Mouse (Mus musculus) lung, embryonic 14.5 days (tissue): ENCODE results near the gene Babam2. TPM values are rescaled to one million over a fixed set of nuclear protein-coding genes. Genes with fewer than 3 reads are reported as not detected.

Experiments
- ATAC-seq: fragments of 200-750 bp; cut with Nextera tagmentation; 2 replicates; pipeline ENCODE4 v1.8.0; 2017; ENCODE audit warnings: mild to moderate bottlenecking, moderate TSS enrichment, moderate library complexity; ENCODE audit not compliant: insufficient read depth
- DNase-seq: peaks from one replicate; pipeline ENCODE4 v3.0.0-alpha.2; 2015
- H3K27ac ChIP-seq: fragments of 300-500 bp; sonication (generic); 2 replicates; pipeline ENCODE4 v1.5.1; 2014; ENCODE audit warnings: low read depth, mild to moderate bottlenecking, moderate library complexity
- H3K27me3 ChIP-seq: fragments of 300-500 bp; sonication (generic); 2 replicates; pipeline ENCODE4 v1.6.1; 2014; ENCODE audit warnings: low read length, control low read depth; ENCODE audit not compliant: insufficient read depth
- H3K36me3 ChIP-seq: fragments of 300-500 bp; sonication (generic); 2 replicates; pipeline ENCODE4 v1.6.1; 2014; ENCODE audit warnings: control low read depth; ENCODE audit not compliant: insufficient read depth
- H3K4me1 ChIP-seq: fragments of 300-500 bp; sonication (generic); 2 replicates; pipeline ENCODE4 v1.6.1; 2014; ENCODE audit warnings: antibody characterized with exemption, control low read depth; ENCODE audit not compliant: insufficient read depth
- H3K4me2 ChIP-seq: fragments of 300-500 bp; sonication (generic); 2 replicates; pipeline ENCODE4 v1.6.1; 2014; ENCODE audit warnings: mild to moderate bottlenecking
- H3K4me3 ChIP-seq: fragments of 300-500 bp; sonication (generic); 2 replicates; pipeline ENCODE4 v1.5.1; 2014; ENCODE audit warnings: low read depth, low read length
- H3K9ac ChIP-seq: fragments of 300-500 bp; sonication (generic); 2 replicates; pipeline ENCODE4 v1.6.1; 2014
- H3K9me3 ChIP-seq: fragments of 300-500 bp; sonication (generic); 2 replicates; pipeline ENCODE4 v1.6.1; 2016; ENCODE audit warnings: low read depth, low read length, control low read depth
- CTCF ChIP-seq: IDR thresholded peaks from 2 replicates; pipeline ENCODE4 v1.5.1; 2016; ENCODE audit warnings: antibody characterized with exemption, low read depth
- WGBS: fragments of 180-500 bp; shearing (Covaris S2); extraction: QIAGEN DNeasy Blood & Tissue Kit; methylation state at CpG from one replicate; pipeline ENCODE4 v1.1.7; 2014; 5-methylcytosine and 5-hydroxymethylcytosine counted together
- polyA plus RNA-seq: library from polyadenylated mRNA; unstranded; fragments of >200 nt; fragmentation: Nextera tagmentation; extraction: Ambion mirVana; gene quantifications from 2 replicates; pipeline ENCODE4 v1.2.1, GENCODE M21; 2014

The Babam2 gene
- polyA plus RNA-seq, 1 experiment from 2014 or later, result 39.2 TPM

GRCm38 (mm10) chr5:32056126-32056525 lies 358.6 kb downstream of the Babam2 start:
- 49% methylated on average over 1 of the region's 1 CpGs for WGBS
- DNase-seq, result no peak

GRCm38 (mm10) chr5:32058481-32059253 lies 361.2 kb downstream of the Babam2 start:
- peaks cover 7% of the 10 kb centered on the region; the same call in 1 of the 2 replicates for H3K4me1 ChIP-seq
- peak overlapping the region; percentile 37 for H3K4me2 ChIP-seq
- H3K9ac ChIP-seq, result no peak overlapping the region
- no peaks in the 10 kb centered on the region for H3K36me3 ChIP-seq
- H3K27ac ChIP-seq, result peak overlapping the region; percentile 68; the same call in 1 of the 2 replicates
- 23% methylated on average over 8 of the region's 8 CpGs for WGBS
- no peaks in the 10 kb centered on the region for H3K27me3 ChIP-seq
- no peak for TF ChIP-seq CTCF
- no peak for ATAC-seq
- DNase-seq, result peak; percentile 47
- no peak overlapping the region for H3K4me3 ChIP-seq
- no peaks in the 10 kb centered on the region for H3K9me3 ChIP-seq

More at GRCm38 (mm10) chr5:32056126-32056525, 358.6 kb downstream of the Babam2 start:
- Histone ChIP-seq H3K9me3 (no peaks in the 10 kb centered on the region), H3K9ac (no peak overlapping the region), H3K4me1 (peaks cover 7% of the 10 kb centered on the region; the same call in 1 of the 2 replicates), H3K36me3 (no peaks in the 10 kb centered on the region), H3K27me3 (no peaks in the 10 kb centered on the region), H3K4me2 (no peak overlapping the region), H3K27ac (no peak overlapping the region), H3K4me3 (no peak overlapping the region)
- no peak for TF ChIP-seq CTCF
- ATAC-seq, result no peak

- H3K9ac ChIP-seq, result no peak overlapping the region
- ATAC-seq (peak; percentile 86; the same call in 1 of the 2 replicates), DNase-seq (peak; percentile 73)
- WGBS, result 26% methylated on average over 8 of the region's 8 CpGs
- H3K9me3 ChIP-seq, result no peaks in the 10 kb centered on the region
- no peaks in the 10 kb centered on the region for H3K36me3 ChIP-seq
- H3K4me3 ChIP-seq, result no peak overlapping the region
- TF ChIP-seq CTCF, result no peak
- H3K4me1 ChIP-seq, result peaks cover 7% of the 10 kb centered on the region; the same call in 1 of the 2 replicates
- H3K27ac ChIP-seq, result peak overlapping the region; percentile 68
- H3K27me3 ChIP-seq, result no peaks in the 10 kb centered on the region
- peak overlapping the region; percentile 37 for H3K4me2 ChIP-seq
These were observed 361.8 kb downstream of the Babam2 start for GRCm38 (mm10) chr5:32059254-32059796.

- Histone ChIP-seq H3K4me3 (no peak overlapping the region), H3K36me3 (no peaks in the 10 kb centered on the region), H3K4me1 (peaks cover 12% of the 10 kb centered on the region), H3K27me3 (no peaks in the 10 kb centered on the region), H3K27ac (no peak overlapping the region), H3K4me2 (no peak overlapping the region), H3K9me3 (no peaks in the 10 kb centered on the region), H3K9ac (no peak overlapping the region)
- TF ChIP-seq CTCF, result no peak
- WGBS, result 54% methylated on average over 2 of the region's 2 CpGs
- DNase-seq (no peak), ATAC-seq (no peak)
These were observed 363.0 kb downstream of the Babam2 start for GRCm38 (mm10) chr5:32060485-32060884.

GRCm38 (mm10) chr5:32061854-32062253 lies 364.4 kb downstream of the Babam2 start:
- no peak overlapping the region for H3K27ac ChIP-seq
- 69% methylated on average over 1 of the region's 1 CpGs for WGBS
- no peak for ATAC-seq

GRCm38 (mm10) chr5:32064341-32065105 lies 367.0 kb downstream of the Babam2 start:
- WGBS, result 64% methylated on average over 2 of the region's 2 CpGs
- Histone ChIP-seq H3K27ac (0 out of 2 replicates have a peak overlapping the region, but pooled peaks have one; percentile 7), H3K36me3 (no peaks in the 10 kb centered on the region), H3K9me3 (no peaks in the 10 kb centered on the region), H3K4me2 (no peak overlapping the region), H3K27me3 (no peaks in the 10 kb centered on the region), H3K4me3 (no peak overlapping the region), H3K9ac (no peak overlapping the region), H3K4me1 (peaks cover 8% of the 10 kb centered on the region)
- TF ChIP-seq CTCF, result no peak
- DNase-seq (peak; percentile 49), ATAC-seq (peak; percentile 75)

More at GRCm38 (mm10) chr5:32061854-32062253, 364.4 kb downstream of the Babam2 start:
- no peak for DNase-seq
- Histone ChIP-seq H3K9me3 (no peaks in the 10 kb centered on the region), H3K4me2 (no peak overlapping the region), H3K9ac (no peak overlapping the region), H3K36me3 (no peaks in the 10 kb centered on the region), H3K27me3 (no peaks in the 10 kb centered on the region), H3K4me1 (peaks cover 12% of the 10 kb centered on the region), H3K4me3 (no peak overlapping the region)
- no peak for TF ChIP-seq CTCF
